12 mouse cellular contexts compared by ENCODE assay signal in the genomic region with DNA sequence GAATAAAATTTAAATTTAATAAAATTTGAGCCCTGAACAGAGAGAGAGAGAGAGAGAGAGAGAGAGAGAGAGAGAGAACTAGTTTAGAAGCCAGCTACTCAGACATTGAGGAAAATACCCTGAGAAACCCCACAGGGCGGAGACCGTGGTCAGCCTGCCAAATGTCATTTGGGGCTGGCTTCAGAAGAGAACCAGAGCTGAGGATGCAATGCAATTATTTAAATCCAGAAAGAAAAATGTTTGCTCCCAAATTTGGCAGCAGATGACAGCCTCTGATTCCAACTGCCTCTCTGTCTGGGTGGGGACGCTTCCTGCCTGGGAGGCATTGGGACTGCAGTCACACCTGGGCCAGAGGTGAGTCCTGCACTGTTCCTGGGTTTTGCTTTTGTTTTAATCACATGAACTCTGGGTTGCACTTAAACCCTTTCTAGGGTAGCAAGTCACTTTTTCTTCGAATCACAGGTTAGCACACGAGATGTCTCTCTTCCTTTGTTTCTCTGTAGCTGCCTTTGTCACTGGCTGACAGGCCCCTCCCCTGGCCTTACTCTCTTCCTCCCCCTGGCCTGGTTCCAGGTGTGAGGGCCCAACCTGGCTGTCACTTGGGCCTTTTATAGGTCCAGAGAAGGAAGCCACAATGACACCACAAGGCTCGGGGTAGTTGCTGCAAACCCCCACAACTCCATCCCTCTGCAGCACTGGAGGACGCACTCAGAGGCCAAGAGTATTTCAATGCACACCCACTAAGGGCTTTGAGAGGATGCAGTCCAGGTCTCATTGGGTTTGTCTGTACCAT. TPM values are rescaled to one million over a fixed set of nuclear protein-coding genes. Genes with fewer than 3 reads are reported as not detected.
DNase-seq lines count a peak whose midpoint lies in the region; ATAC-seq lines count a peak whose summit lies in the region.
"Had no signal": no experiment of that assay in that cellular context is flagged by ENCODE, and none has a peak within 500 bp of the region (broad histone marks: within the 10 kb centered on the region; RNA-seq: fewer than 3 reads in every experiment).

No protein-coding gene starts in this region.

- ATAC-seq in kidney, embryonic 16.5 days (ENCODE audit: low FRiP score, low TSS enrichment), result no peak
- ATAC-seq in limb, embryonic 12.5 days (ENCODE audit: insufficient number of reproducible peaks, insufficient read depth, low FRiP score, low TSS enrichment, low read depth), result no peak
- ATAC-seq: intestine, embryonic 16.5 days had no signal

- DNase-seq in kidney, adult 9 months, result no peak
- peak; percentile 53 for DNase-seq in cerebellum, adult 9-11 months
- DNase-seq in layer of hippocampus, adult 9-10 months (ENCODE audit: low spot score), result no peak
- no peak for DNase-seq in layer of hippocampus, postnatal 36 days
- DNase-seq in gastrocnemius, adult 18-20 months (ENCODE audit: low spot score), result no peak
- DNase-seq: gastrocnemius, postnatal 36 days; retina, postnatal 1 day had no signal

- no peak overlapping the region for H3K4me2 ChIP-seq in kidney, embryonic 16.5 days (replicated peaks; ENCODE audit: low read depth, low read length)
- no peak overlapping the region; the same call in 1 of the 2 replicates for H3K4me2 ChIP-seq in limb, embryonic 12.5 days

- H3K9ac ChIP-seq in kidney, embryonic 16.5 days (replicated peaks; ENCODE audit: low read length), result no peak overlapping the region
- H3K9ac ChIP-seq in limb, embryonic 12.5 days (replicated peaks), result no peak overlapping the region

- H3K36me3 ChIP-seq in kidney, embryonic 16.5 days (ENCODE audit: insufficient read depth, low read length), result no peaks in the 10 kb centered on the region
- peaks cover 8% of the 10 kb centered on the region; the same call in 1 of the 2 replicates for H3K36me3 ChIP-seq in limb, embryonic 12.5 days

- peaks cover 29% of the 10 kb centered on the region for H3K4me1 ChIP-seq in kidney, embryonic 16.5 days (ENCODE audit: insufficient read depth, low read length)
- H3K4me1 ChIP-seq in brown adipose tissue, adult 24 weeks (ENCODE audit: control insufficient read depth, insufficient read depth, insufficient read length, low read length), result peaks cover 41% of the 10 kb centered on the region
- peaks cover 74% of the 10 kb centered on the region for H3K4me1 ChIP-seq in limb, embryonic 12.5 days (replicated peaks)
- H3K4me1 ChIP-seq: megakaryocyte, embryonic 14.5 days had no signal

- WGBS in kidney, embryonic 16.5 days, result 74% methylated on average over 7 of the region's 7 CpGs
- 64% methylated on average over 7 of the region's 7 CpGs for WGBS in limb, embryonic 12.5 days

- no peaks in the 10 kb centered on the region for H3K9me3 ChIP-seq in kidney, embryonic 16.5 days (ENCODE audit: low read length)
- no peaks in the 10 kb centered on the region for H3K9me3 ChIP-seq in limb, embryonic 12.5 days
- H3K9me3 ChIP-seq: megakaryocyte, embryonic 14.5 days had no signal

- no peak overlapping the region for H3K4me3 ChIP-seq in kidney, embryonic 16.5 days (ENCODE audit: low read length)
- H3K4me3 ChIP-seq in brown adipose tissue, adult 24 weeks (ENCODE audit: insufficient read depth, low read depth, low read length), result no peak overlapping the region
- no peak overlapping the region for H3K4me3 ChIP-seq in limb, embryonic 12.5 days (replicated peaks)
- H3K4me3 ChIP-seq: megakaryocyte, embryonic 14.5 days had no signal

- no peaks in the 10 kb centered on the region for H3K27me3 ChIP-seq in kidney, embryonic 16.5 days (ENCODE audit: insufficient read depth, low read length)
- H3K27me3 ChIP-seq in limb, embryonic 12.5 days, result no peaks in the 10 kb centered on the region

- 0 out of 2 replicates have a peak overlapping the region, but pooled peaks have one; percentile 23 for H3K27ac ChIP-seq in kidney, embryonic 16.5 days (ENCODE audit: low read length)
- H3K27ac ChIP-seq in brown adipose tissue, adult 24 weeks (replicated peaks; ENCODE audit: low read depth, low read length), result peak overlapping the region; percentile 14; the same call in 1 of the 2 replicates
- H3K27ac ChIP-seq in limb, embryonic 12.5 days, result peak overlapping the region; percentile 72

RNA-seq across cellular contexts. Expression of a gene that starts 33.1 kb away (rescaled TPM):
- 9.1 and 11.4 TPM in 2 replicates for polyA plus RNA-seq in kidney, embryonic 16.5 days (2015; fragmentation: Nextera tagmentation; extraction: Ambion mirVana)
- 10.1 and 14.0 TPM in 2 replicates for polyA plus RNA-seq in brown adipose tissue, adult 24 weeks (2012; ENCODE audit: insufficient read depth, insufficient read length, missing spikeins)
- polyA plus RNA-seq in limb, embryonic 12.5 days (2016; fragmentation: Nextera tagmentation; extraction: Ambion mirVana), result 40.3 and 43.9 TPM in 2 replicates
- 10 to 100 TPM; 32.0 to 32.5 TPM for total RNA-seq in layer of hippocampus, postnatal 36 days (2021)
- total RNA-seq in gastrocnemius, adult 18-20 months (2021), result 10 to 100 TPM; 15.0 to 19.1 TPM

Comparison
In these comparisons a context has a peak if more than half of its experiments do, and no peak if none do; other contexts are left out.
1. H3K27ac ChIP-seq: peak in every context shown above with its lines; median percentile 72 in limb, embryonic 12.5 days; 23 in kidney, embryonic 16.5 days; 14 in brown adipose tissue, adult 24 weeks.